Mouse (Mus musculus) forelimb bud, embryonic 11.5 days (tissue): ENCODE data around the gene Gm28038.
A peak's percentile ranks its signal among the peaks of the same experiment; 100 is the strongest.

Experiments used
- DNase-seq: peaks from one replicate; pipeline ENCODE4 v3.0.0-alpha.2; 2012; ENCODE audit warnings: low read depth, low spot score

Gm28038 gene

GRCm38 (mm10) chr2:30280743-30281142 is at the start of gene Gm28038:
Gene Gm28038, plus strand, starts transcription at chr2:30281043.
- no peak for DNase-seq

- DNase-seq = no peak
Measured at GRCm38 (mm10) chr2:30235593-30235992, 45.2 kb upstream of the Gm28038 start.

GRCm38 (mm10) chr2:30236426-30237198 is 44.2 kb upstream of the Gm28038 start:
- DNase-seq = peak; percentile 12

GRCm38 (mm10) chr2:30237199-30237880 is 43.5 kb upstream of the Gm28038 start, which contains the start of gene Lrrc8a:
Gene Lrrc8a, plus strand, starts transcription at chr2:30237715.
- DNase-seq = peak; percentile 98

- no peak for DNase-seq
Measured at GRCm38 (mm10) chr2:30237881-30238280, 43.0 kb upstream of the Gm28038 start.

- DNase-seq = no peak
Measured at GRCm38 (mm10) chr2:30238906-30239465, 41.9 kb upstream of the Gm28038 start.

- no peak for DNase-seq
Measured at GRCm38 (mm10) chr2:30239777-30240176, 41.1 kb upstream of the Gm28038 start.

- DNase-seq = no peak
Measured at GRCm38 (mm10) chr2:30240267-30240666, 40.6 kb upstream of the Gm28038 start, which contains the start of gene Gm28035. Gene Gm28035, plus strand, starts transcription at chr2:30240567.

GRCm38 (mm10) chr2:30242509-30242908 is 38.3 kb upstream of the Gm28038 start:
- peak; percentile 48 for DNase-seq

GRCm38 (mm10) chr2:30243391-30243790 is 37.5 kb upstream of the Gm28038 start:
- no peak for DNase-seq

- DNase-seq = peak; percentile 21
Measured at GRCm38 (mm10) chr2:30244595-30245178, 36.2 kb upstream of the Gm28038 start.

GRCm38 (mm10) chr2:30247036-30247435 is 33.8 kb upstream of the Gm28038 start:
- no peak for DNase-seq

- no peak for DNase-seq
Measured at GRCm38 (mm10) chr2:30247681-30248080, 33.2 kb upstream of the Gm28038 start.

GRCm38 (mm10) chr2:30249182-30249581 is 31.7 kb upstream of the Gm28038 start:
- no peak for DNase-seq

GRCm38 (mm10) chr2:30250166-30251128 is 30.4 kb upstream of the Gm28038 start:
- no peak for DNase-seq

- no peak for DNase-seq
Measured at GRCm38 (mm10) chr2:30251417-30252104, 29.3 kb upstream of the Gm28038 start.

GRCm38 (mm10) chr2:30252521-30252920 is 28.3 kb upstream of the Gm28038 start:
- DNase-seq = no peak

GRCm38 (mm10) chr2:30253809-30254208 is 27.0 kb upstream of the Gm28038 start:
- DNase-seq = no peak

- DNase-seq = no peak
Measured at GRCm38 (mm10) chr2:30255631-30256395, 25.0 kb upstream of the Gm28038 start.
